Mouse (Mus musculus): Measurements from ENCODE around the gene Pacs1.

GRCm38 (mm10) chr19:5097521-5098362 lies 175.2 kb downstream of the Pacs1 start:
- TF ChIP-seq CTCF (IDR thresholded peaks at IDR 0.05; ENCODE audit: low read depth), result no peak
- TF ChIP-seq EP300 (IDR thresholded peaks at IDR 0.05; ENCODE audit: low read depth), result no peak
